Mouse (Mus musculus) limb, embryonic 12.5 days (tissue): ENCODE data around the gene Usp45. TPM values are rescaled to one million over a fixed set of nuclear protein-coding genes. Genes with fewer than 3 reads are reported as not detected.
A peak's percentile ranks its signal among the peaks of the same experiment; 100 is the strongest.

ENCODE experiments used
- ATAC-seq: fragments of 200-750 bp; cut with Nextera tagmentation; 2 replicates; pipeline ENCODE4 v1.8.0; 2017; ENCODE audit warnings: low read depth, moderate TSS enrichment; ENCODE audit not compliant: insufficient number of reproducible peaks, insufficient read depth, low FRiP score, low TSS enrichment
- H3K27ac ChIP-seq: fragments of 300-500 bp; sonication (generic); 2 replicates; pipeline ENCODE4 v1.5.1; 2016; ENCODE audit warnings: mild to moderate bottlenecking, moderate library complexity
- H3K27me3 ChIP-seq: fragments of 300-500 bp; sonication (generic); 2 replicates; pipeline ENCODE4 v1.6.1; 2016; ENCODE audit warnings: mild to moderate bottlenecking, moderate library complexity
- H3K36me3 ChIP-seq: fragments of 300-500 bp; sonication (generic); 2 replicates; pipeline ENCODE4 v1.6.1; 2016; ENCODE audit warnings: mild to moderate bottlenecking, moderate library complexity
- H3K4me1 ChIP-seq: fragments of 300-500 bp; sonication (generic); replicated peaks from 2 replicates; pipeline ENCODE4 v1.6.1; 2016
- H3K4me2 ChIP-seq: fragments of 300-500 bp; sonication (generic); 2 replicates; pipeline ENCODE4 v1.6.1; 2016; ENCODE audit warnings: mild to moderate bottlenecking, moderate library complexity
- H3K4me3 ChIP-seq: fragments of 300-500 bp; sonication (generic); replicated peaks from 2 replicates; pipeline ENCODE4 v1.5.1; 2016; ENCODE audit warnings: mild to moderate bottlenecking
- H3K9ac ChIP-seq: fragments of 300-500 bp; sonication (generic); replicated peaks from 2 replicates; pipeline ENCODE4 v1.6.1; 2016; ENCODE audit warnings: mild to moderate bottlenecking, moderate library complexity
- H3K9me3 ChIP-seq: fragments of 300-500 bp; sonication (generic); 2 replicates; pipeline ENCODE4 v1.6.1; 2016; ENCODE audit warnings: mild to moderate bottlenecking, moderate library complexity
- WGBS: fragments of 180-500 bp; shearing (Covaris S2); methylation state at CpG from one replicate; pipeline ENCODE4 v1.1.7; 2016; 5-methylcytosine and 5-hydroxymethylcytosine counted together
- polyA plus RNA-seq: library from polyadenylated mRNA; unstranded; fragments of >200 nt; fragmentation: Nextera tagmentation; extraction: Ambion mirVana; gene quantifications from 2 replicates; pipeline ENCODE4 v1.2.1, GENCODE M21; 2016

The Usp45 gene
- polyA plus RNA-seq, 1 experiment from 2014 or later, result 11.8 TPM

GRCm38 (mm10) chr4:21763827-21764226, 3.1 kb upstream of the Usp45 start:
- Histone ChIP-seq H3K36me3 (peaks cover 6% of the 10 kb centered on the region; the same call in 1 of the 2 replicates), H3K4me2 (no peak overlapping the region), H3K27me3 (no peaks in the 10 kb centered on the region), H3K9me3 (0 out of 2 replicates have a peak, but pooled peaks cover 4% of the 10 kb centered on the region), H3K9ac (no peak overlapping the region), H3K27ac (no peak overlapping the region), H3K4me3 (no peak overlapping the region), H3K4me1 (no peaks in the 10 kb centered on the region; the same call in 1 of the 2 replicates)
- no peak for ATAC-seq
- WGBS, result 75% methylated on average over 4 of the region's 4 CpGs

- Histone ChIP-seq H3K4me1 (no peaks in the 10 kb centered on the region; the same call in 1 of the 2 replicates), H3K4me2 (peak overlapping the region; percentile 73), H3K27ac (no peak overlapping the region), H3K9me3 (no peaks in the 10 kb centered on the region), H3K4me3 (peak overlapping the region; percentile 62), H3K27me3 (no peaks in the 10 kb centered on the region), H3K36me3 (no peaks in the 10 kb centered on the region), H3K9ac (peak overlapping the region; percentile 57)
- 23% methylated on average over 14 of the region's 14 CpGs for WGBS
- no peak for ATAC-seq
Observed at GRCm38 (mm10) chr4:21766171-21766862, 639 bp upstream of the Usp45 start.

- H3K9ac ChIP-seq, result no peak overlapping the region
- no peak overlapping the region for H3K4me3 ChIP-seq
- no peak overlapping the region for H3K27ac ChIP-seq
- no peaks in the 10 kb centered on the region for H3K27me3 ChIP-seq
- no peak overlapping the region for H3K4me2 ChIP-seq
- peaks cover 5% of the 10 kb centered on the region; the same call in 1 of the 2 replicates for H3K9me3 ChIP-seq
- H3K4me1 ChIP-seq, result no peaks in the 10 kb centered on the region; the same call in 1 of the 2 replicates
- H3K36me3 ChIP-seq, result no peaks in the 10 kb centered on the region
- no peak for ATAC-seq
- WGBS, result 85% methylated on average over 1 of the region's 1 CpGs
Observed at GRCm38 (mm10) chr4:21771064-21771463, 4.1 kb downstream of the Usp45 start.

GRCm38 (mm10) chr4:21772306-21772705, 5.3 kb downstream of the Usp45 start:
- peaks cover 5% of the 10 kb centered on the region; the same call in 1 of the 2 replicates for H3K9me3 ChIP-seq

GRCm38 (mm10) chr4:21776091-21776945, 9.4 kb downstream of the Usp45 start:
- peaks cover 6% of the 10 kb centered on the region; the same call in 1 of the 2 replicates for H3K4me1 ChIP-seq
- H3K36me3 ChIP-seq, result peaks cover 9% of the 10 kb centered on the region
- peak; percentile 95 for ATAC-seq
- peaks cover 5% of the 10 kb centered on the region; the same call in 1 of the 2 replicates for H3K9me3 ChIP-seq
- under 1% methylated on average over 46 of the region's 46 CpGs for WGBS
- peak overlapping the region; percentile 57 for H3K4me2 ChIP-seq
- peak overlapping the region; percentile 81 for H3K9ac ChIP-seq
- peak overlapping the region; percentile 77 for H3K4me3 ChIP-seq
- no peaks in the 10 kb centered on the region for H3K27me3 ChIP-seq
- H3K27ac ChIP-seq, result 0 out of 2 replicates have a peak overlapping the region, but pooled peaks have one; percentile 35

More at GRCm38 (mm10) chr4:21772306-21772705, 5.3 kb downstream of the Usp45 start:
- Histone ChIP-seq H3K4me3 (no peak overlapping the region), H3K4me1 (peaks cover 3% of the 10 kb centered on the region; the same call in 1 of the 2 replicates), H3K27me3 (no peaks in the 10 kb centered on the region), H3K27ac (no peak overlapping the region), H3K4me2 (no peak overlapping the region), H3K9ac (no peak overlapping the region), H3K36me3 (no peaks in the 10 kb centered on the region)
- no peak for ATAC-seq
- WGBS, result 98% methylated on average over 1 of the region's 1 CpGs

GRCm38 (mm10) chr4:21776946-21777265, 9.9 kb downstream of the Usp45 start:
- H3K27ac ChIP-seq, result no peak overlapping the region
- ATAC-seq, result no peak
- H3K4me3 ChIP-seq, result peak overlapping the region; percentile 77
- H3K27me3 ChIP-seq, result no peaks in the 10 kb centered on the region
- peaks cover 6% of the 10 kb centered on the region; the same call in 1 of the 2 replicates for H3K4me1 ChIP-seq
- peaks cover 15% of the 10 kb centered on the region for H3K36me3 ChIP-seq
- H3K9me3 ChIP-seq, result peaks cover 5% of the 10 kb centered on the region; the same call in 1 of the 2 replicates
- peak overlapping the region; percentile 81; the same call in 1 of the 2 replicates for H3K9ac ChIP-seq
- peak overlapping the region; percentile 57 for H3K4me2 ChIP-seq
- WGBS, result 10% methylated on average over 9 of the region's 9 CpGs

GRCm38 (mm10) chr4:21780816-21781726, 14.1 kb downstream of the Usp45 start:
- WGBS, result 94% methylated on average over 12 of the region's 12 CpGs
- Histone ChIP-seq H3K4me1 (peaks cover 6% of the 10 kb centered on the region; the same call in 1 of the 2 replicates), H3K36me3 (peaks cover 51% of the 10 kb centered on the region), H3K27ac (no peak overlapping the region), H3K9me3 (no peaks in the 10 kb centered on the region), H3K9ac (no peak overlapping the region), H3K4me3 (no peak overlapping the region), H3K27me3 (no peaks in the 10 kb centered on the region), H3K4me2 (no peak overlapping the region)
- ATAC-seq, result no peak

GRCm38 (mm10) chr4:21786268-21786667, 19.3 kb downstream of the Usp45 start:
- Histone ChIP-seq H3K36me3 (peaks cover 69% of the 10 kb centered on the region), H3K4me3 (no peak overlapping the region), H3K9me3 (no peaks in the 10 kb centered on the region), H3K4me2 (no peak overlapping the region), H3K9ac (no peak overlapping the region), H3K27me3 (no peaks in the 10 kb centered on the region), H3K4me1 (no peaks in the 10 kb centered on the region), H3K27ac (no peak overlapping the region)
- no peak for ATAC-seq
- WGBS, result 94% methylated on average over 12 of the region's 12 CpGs

- no peaks in the 10 kb centered on the region for H3K27me3 ChIP-seq
Observed at GRCm38 (mm10) chr4:21788903-21789302, 21.9 kb downstream of the Usp45 start.

GRCm38 (mm10) chr4:21789836-21790235, 22.9 kb downstream of the Usp45 start:
- WGBS, result 93% methylated on average over 4 of the region's 4 CpGs
- no peak overlapping the region for H3K9ac ChIP-seq
- peaks cover 47% of the 10 kb centered on the region for H3K36me3 ChIP-seq
- no peak overlapping the region for H3K4me2 ChIP-seq
- H3K27ac ChIP-seq, result no peak overlapping the region
- H3K9me3 ChIP-seq, result no peaks in the 10 kb centered on the region
- H3K27me3 ChIP-seq, result no peaks in the 10 kb centered on the region
- ATAC-seq, result no peak
- no peak overlapping the region for H3K4me3 ChIP-seq
- no peaks in the 10 kb centered on the region for H3K4me1 ChIP-seq

More at GRCm38 (mm10) chr4:21788903-21789302, 21.9 kb downstream of the Usp45 start:
- no peak overlapping the region for H3K9ac ChIP-seq
- H3K4me2 ChIP-seq, result no peak overlapping the region
- H3K4me1 ChIP-seq, result no peaks in the 10 kb centered on the region
- H3K4me3 ChIP-seq, result no peak overlapping the region
- WGBS, result 92% methylated on average over 6 of the region's 6 CpGs
- H3K27ac ChIP-seq, result no peak overlapping the region
- ATAC-seq, result no peak
- H3K36me3 ChIP-seq, result peaks cover 56% of the 10 kb centered on the region
- no peaks in the 10 kb centered on the region for H3K9me3 ChIP-seq
